Mouse (Mus musculus) intestine, embryonic 15.5 days (tissue): ENCODE data around the gene Gm16442. TPM values are rescaled to one million over a fixed set of nuclear protein-coding genes. Genes with fewer than 3 reads are reported as not detected.
"Not testable (repeated sequence)": the region's sequence is repeated elsewhere in the genome, so short reads cannot be mapped to it uniquely, and the experiment has no call there.

Experiments used
- ATAC-seq: fragments of 200-750 bp; cut with Nextera tagmentation; 2 replicates; pipeline ENCODE4 v1.8.0; 2017; ENCODE audit warnings: moderate TSS enrichment, moderate library complexity
- H3K27ac ChIP-seq: fragments of 300-500 bp; sonication (generic); 2 replicates; pipeline ENCODE4 v1.5.1; 2015; ENCODE audit warnings: mild to moderate bottlenecking, inconsistent platforms
- H3K27me3 ChIP-seq: fragments of 300-500 bp; sonication (generic); replicated peaks from 2 replicates; pipeline ENCODE4 v1.6.1; 2015; ENCODE audit warnings: inconsistent platforms
- H3K36me3 ChIP-seq: fragments of 300-500 bp; sonication (generic); 2 replicates; pipeline ENCODE4 v1.6.1; 2015; ENCODE audit warnings: inconsistent platforms
- H3K4me1 ChIP-seq: fragments of 300-500 bp; sonication (generic); replicated peaks from 2 replicates; pipeline ENCODE4 v1.6.1; 2015; ENCODE audit warnings: inconsistent platforms
- H3K4me2 ChIP-seq: fragments of 300-500 bp; sonication (generic); replicated peaks from 2 replicates; pipeline ENCODE4 v1.6.1; 2015; ENCODE audit warnings: mild to moderate bottlenecking, inconsistent platforms
- H3K4me3 ChIP-seq: fragments of 300-500 bp; sonication (generic); replicated peaks from 2 replicates; pipeline ENCODE4 v1.5.1; 2015; ENCODE audit warnings: inconsistent platforms
- H3K9ac ChIP-seq: fragments of 300-500 bp; sonication (generic); 2 replicates; pipeline ENCODE4 v1.6.1; 2015; ENCODE audit warnings: inconsistent platforms
- H3K9me3 ChIP-seq: fragments of 300-500 bp; sonication (generic); 2 replicates; pipeline ENCODE4 v1.6.1; 2016; ENCODE audit warnings: inconsistent platforms
- WGBS: fragments of 180-500 bp; shearing (Covaris S2); methylation state at CpG from one replicate; pipeline ENCODE4 v1.1.7; 2015; 5-methylcytosine and 5-hydroxymethylcytosine counted together
- polyA plus RNA-seq: library from polyadenylated mRNA; unstranded; fragments of >200 nt; fragmentation: Nextera tagmentation; extraction: Ambion mirVana; gene quantifications from 2 replicates; pipeline ENCODE4 v1.2.1, GENCODE M21; 2015

Gene Gm16442
- polyA plus RNA-seq: not detected in 2 replicates

- not testable (repeated sequence) for ATAC-seq, H3K4me3 ChIP-seq
- WGBS: no CpG with 5 or more reads among the region's 2 CpGs
Measured at GRCm38 (mm10) chr7:20122479-20122878, at the start of gene Gm16442. Gene Gm16442 (minus strand): TSS chr7:20122579.

GRCm38 (mm10) chr7:20168277-20168676 lies 45.9 kb upstream of the Gm16442 start, which contains the start of gene Vmn1r94:
Gene Vmn1r94 (minus strand): TSS chr7:20168377.
- H3K27me3 ChIP-seq, ATAC-seq, H3K9me3 ChIP-seq, H3K4me1 ChIP-seq, H3K4me3 ChIP-seq, H3K36me3 ChIP-seq, H3K27ac ChIP-seq, H3K4me2 ChIP-seq, H3K9ac ChIP-seq: not testable (repeated sequence)
- WGBS: no CpG with 5 or more reads among the region's 3 CpGs

More at GRCm38 (mm10) chr7:20122479-20122878, at the start of gene Gm16442:
- not testable (repeated sequence) for H3K4me1 ChIP-seq, H3K9ac ChIP-seq, H3K27ac ChIP-seq, H3K4me2 ChIP-seq, H3K9me3 ChIP-seq, H3K27me3 ChIP-seq, H3K36me3 ChIP-seq

- H3K4me3 ChIP-seq, H3K4me2 ChIP-seq, H3K9ac ChIP-seq, H3K9me3 ChIP-seq, ATAC-seq, H3K27me3 ChIP-seq, H3K36me3 ChIP-seq, H3K27ac ChIP-seq, H3K4me1 ChIP-seq: not testable (repeated sequence)
- WGBS: no CpG with 5 or more reads among the region's 5 CpGs
Measured at GRCm38 (mm10) chr7:20138988-20139387, 16.6 kb upstream of the Gm16442 start, which contains the start of gene Vmn1r93. Gene Vmn1r93 (minus strand): TSS chr7:20139088.

GRCm38 (mm10) chr7:20099380-20099779 lies 23.0 kb downstream of the Gm16442 start, which contains the start of gene Vmn1r91:
Gene Vmn1r91 (plus strand): TSS chr7:20099680.
- H3K4me2 ChIP-seq, H3K36me3 ChIP-seq, H3K27me3 ChIP-seq, H3K9me3 ChIP-seq, H3K4me3 ChIP-seq, ATAC-seq, H3K27ac ChIP-seq, H3K9ac ChIP-seq, H3K4me1 ChIP-seq: not testable (repeated sequence)
- whole genome bisulfite sequencing: 86% methylated on average over 5 of the region's 5 CpGs

- not testable (repeated sequence) for H3K9ac ChIP-seq, ATAC-seq
- 73% methylated on average over 18 of the region's 18 CpGs for WGBS
Measured at GRCm38 (mm10) chr7:20078118-20078517, 44.3 kb downstream of the Gm16442 start.

More at GRCm38 (mm10) chr7:20078118-20078517, 44.3 kb downstream of the Gm16442 start:
- H3K9me3 ChIP-seq, H3K4me2 ChIP-seq, H3K27ac ChIP-seq, H3K36me3 ChIP-seq, H3K4me1 ChIP-seq, H3K4me3 ChIP-seq, H3K27me3 ChIP-seq: not testable (repeated sequence)

Other genes with a start within 250 kb of the Gm16442 start
- gene Ceacam19, start 234.6 kb downstream of the Gm16442 start, polyA plus RNA-seq: not detected in 2 replicates
- gene Pvr, start 201.4 kb downstream of the Gm16442 start, polyA plus RNA-seq: 13.3 TPM in 2 replicates
- gene Igsf23, start 171.8 kb downstream of the Gm16442 start, polyA plus RNA-seq: 7.5 and 8.0 TPM in 2 replicates
- 1.5 and 1.7 TPM in 2 replicates for gene Ceacam20, start 157.2 kb downstream of the Gm16442 start, polyA plus RNA-seq
- 0.21 and 0.33 TPM in 2 replicates for gene Nlrp9b, start 131.1 kb downstream of the Gm16442 start, polyA plus RNA-seq
- not detected in 2 replicates for gene Vmn1r91, start 22.9 kb downstream of the Gm16442 start, polyA plus RNA-seq
- gene Vmn1r93, start 16.5 kb upstream of the Gm16442 start, polyA plus RNA-seq: not detected in 2 replicates
- gene Vmn1r94, start 45.8 kb upstream of the Gm16442 start, polyA plus RNA-seq: not detected in 2 replicates
- not detected in 2 replicates for gene Vmn1r95, start 71.1 kb upstream of the Gm16442 start, polyA plus RNA-seq
- gene Gm6164, start 83.0 kb upstream of the Gm16442 start, polyA plus RNA-seq: not detected in 2 replicates
- not detected in 2 replicates for gene Gm4498, start 111.2 kb upstream of the Gm16442 start, polyA plus RNA-seq
- not detected in 2 replicates for gene Gm5890, start 140.3 kb upstream of the Gm16442 start, polyA plus RNA-seq
- not detected in 2 replicates for gene Gm4133, start 211.5 kb upstream of the Gm16442 start, polyA plus RNA-seq